Mouse (Mus musculus) midbrain, embryonic 10.5 days (tissue): ENCODE results near the gene Mmd. TPM values are rescaled to one million over a fixed set of nuclear protein-coding genes. Genes with fewer than 3 reads are reported as not detected.

ENCODE experiments used
- DNase-seq: peaks from one replicate; pipeline ENCODE4 v3.0.0-alpha.2; 2017; ENCODE audit warnings: low spot score
- H3K27ac ChIP-seq: fragments of 300-500 bp; sonication (generic); replicated peaks from 2 replicates; pipeline ENCODE4 v1.5.1; 2016; ENCODE audit warnings: mild to moderate bottlenecking
- H3K27me3 ChIP-seq: fragments of 300-500 bp; sonication (generic); 2 replicates; pipeline ENCODE4 v1.6.1; 2016; ENCODE audit warnings: low read depth, mild to moderate bottlenecking; ENCODE audit not compliant: poor library complexity, severe bottlenecking
- H3K36me3 ChIP-seq: fragments of 300-500 bp; sonication (generic); 2 replicates; pipeline ENCODE4 v1.6.1; 2016; ENCODE audit warnings: mild to moderate bottlenecking, moderate library complexity
- H3K4me1 ChIP-seq: fragments of 300-500 bp; sonication (generic); 2 replicates; pipeline ENCODE4 v1.6.1; 2016
- H3K4me3 ChIP-seq: fragments of 300-500 bp; sonication (generic); 2 replicates; pipeline ENCODE4 v1.5.1; 2016; ENCODE audit warnings: mild to moderate bottlenecking, moderate library complexity
- H3K9me3 ChIP-seq: fragments of 300-500 bp; sonication (generic); replicated peaks from 2 replicates; pipeline ENCODE4 v1.6.1; 2016; ENCODE audit warnings: mild to moderate bottlenecking
- WGBS: fragments of 180-500 bp; shearing (Covaris S2); methylation state at CpG from one replicate; pipeline ENCODE4 v1.1.7; 2016; 5-methylcytosine and 5-hydroxymethylcytosine counted together
- polyA plus RNA-seq: library from polyadenylated mRNA; unstranded; fragments of >200 nt; fragmentation: Nextera tagmentation; extraction: Ambion mirVana; gene quantifications from 2 replicates; pipeline ENCODE4 v1.2.1, GENCODE M21; 2016

The Mmd gene
- polyA plus RNA-seq, 1 experiment from 2014 or later = 38.9 TPM

DNA sequence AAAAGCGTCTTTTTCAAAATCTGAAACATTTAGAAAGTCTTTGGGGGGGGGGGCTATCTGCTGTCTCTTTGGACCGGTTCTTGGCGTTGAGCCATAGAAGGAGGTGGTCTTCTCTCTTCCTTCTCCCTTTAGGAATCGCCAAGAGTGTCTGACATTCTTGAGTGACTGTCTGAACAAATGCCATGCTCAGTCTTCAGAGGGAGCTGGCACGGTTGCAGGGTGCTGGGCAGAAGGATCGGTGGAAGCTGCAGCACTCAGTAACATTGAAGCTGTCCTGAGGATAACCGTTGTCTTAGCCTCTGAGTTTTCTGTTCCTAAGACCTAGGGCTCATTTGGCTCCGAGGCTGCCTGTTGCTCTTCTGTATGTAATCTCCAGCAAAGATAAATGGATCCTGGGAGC is 3.1 kb downstream of the Mmd start:
- Histone ChIP-seq H3K4me1 (peaks cover 35% of the 10 kb centered on the region), H3K9me3 (no peaks in the 10 kb centered on the region), H3K27me3 (no peaks in the 10 kb centered on the region), H3K27ac (no peak overlapping the region), H3K4me3 (no peak overlapping the region), H3K36me3 (peaks cover 10% of the 10 kb centered on the region; the same call in 1 of the 2 replicates)
- no peak for DNase-seq
- 77% methylated on average over 8 of the region's 8 CpGs for WGBS

DNA sequence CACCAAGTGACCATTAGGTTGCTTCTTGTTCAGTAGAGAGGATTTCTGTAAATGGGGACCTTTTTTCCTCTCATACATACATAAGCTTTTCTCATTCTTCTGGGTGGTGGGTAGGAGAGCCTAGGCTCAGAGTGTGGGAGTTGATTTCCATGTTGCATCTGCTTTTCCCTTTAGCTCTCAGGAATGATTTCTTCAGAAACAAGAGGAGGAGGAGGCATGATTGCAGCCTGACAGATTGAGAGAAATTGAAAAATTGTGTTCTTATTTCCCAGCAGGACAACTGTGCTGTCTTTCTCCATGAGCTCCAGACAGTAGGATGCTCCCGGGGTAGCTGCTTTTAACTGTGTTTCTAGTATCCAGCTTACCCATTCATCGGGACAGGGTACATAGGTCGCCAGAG is 5.3 kb downstream of the Mmd start:
- H3K36me3 ChIP-seq = peaks cover 18% of the 10 kb centered on the region
- peaks cover 32% of the 10 kb centered on the region for H3K4me1 ChIP-seq
- H3K9me3 ChIP-seq = no peaks in the 10 kb centered on the region
- no peak overlapping the region for H3K4me3 ChIP-seq
- no peak for DNase-seq
- no peaks in the 10 kb centered on the region for H3K27me3 ChIP-seq
- 85% methylated on average over 3 of the region's 3 CpGs for WGBS
- no peak overlapping the region for H3K27ac ChIP-seq

DNA sequence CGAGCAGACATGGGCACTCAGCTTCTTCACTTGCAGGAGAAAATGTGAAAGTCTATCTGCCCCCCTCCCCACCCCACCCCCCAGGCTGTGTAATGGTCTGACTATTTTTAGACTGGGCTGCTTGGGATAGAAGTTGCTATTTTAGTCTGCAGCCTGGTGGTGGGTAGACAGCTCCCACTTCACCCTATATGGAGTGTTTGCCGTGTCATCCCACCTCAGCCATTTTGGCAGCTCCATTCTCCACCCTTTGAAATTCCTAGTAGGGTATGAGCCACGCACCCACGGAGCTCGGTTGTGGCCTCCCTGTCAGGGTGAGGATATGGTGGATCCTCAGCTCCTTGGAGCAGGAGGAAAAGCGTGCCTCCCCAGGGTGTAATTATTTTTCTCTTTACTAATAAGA is 6.4 kb downstream of the Mmd start:
- no peaks in the 10 kb centered on the region for H3K27me3 ChIP-seq
- no peak overlapping the region for H3K27ac ChIP-seq
- WGBS = 89% methylated on average over 6 of the region's 6 CpGs
- H3K4me1 ChIP-seq = peaks cover 22% of the 10 kb centered on the region
- no peak overlapping the region for H3K4me3 ChIP-seq
- H3K9me3 ChIP-seq = no peaks in the 10 kb centered on the region
- DNase-seq = no peak
- H3K36me3 ChIP-seq = peaks cover 29% of the 10 kb centered on the region

DNA sequence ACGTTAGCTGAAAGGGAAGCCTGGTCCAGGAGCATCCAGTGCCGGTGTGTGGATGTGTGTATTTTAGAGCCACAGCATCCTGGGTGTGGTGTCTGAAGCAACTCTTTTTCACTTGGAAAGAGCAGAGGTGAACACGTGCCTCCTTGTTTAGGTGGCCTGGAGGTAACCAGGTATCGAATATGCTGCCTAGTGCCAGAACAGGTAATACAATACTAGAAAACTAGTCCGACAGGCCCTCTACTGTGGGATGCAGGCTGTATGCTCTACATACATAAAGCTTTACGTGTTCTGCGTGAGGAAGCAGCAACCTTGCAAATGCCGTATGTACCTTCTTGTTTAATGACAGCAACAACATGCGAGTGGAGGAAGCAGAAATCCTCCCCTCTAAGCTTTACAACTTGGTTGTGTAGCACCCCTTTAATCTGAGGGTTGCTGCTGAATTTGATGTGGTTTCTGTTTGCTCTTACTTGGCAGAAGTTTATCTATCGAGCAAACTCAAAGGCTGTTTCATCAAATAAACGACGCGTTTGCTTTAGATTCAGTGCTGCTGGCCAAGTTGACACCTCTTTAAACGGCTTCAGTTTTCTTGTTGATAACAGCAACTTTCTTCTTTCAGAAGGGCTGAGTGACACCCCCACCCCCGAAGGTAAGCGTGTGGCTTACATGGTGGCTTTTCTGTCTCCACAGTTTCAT is 7.7 kb downstream of the Mmd start:
- Histone ChIP-seq H3K36me3 (peaks cover 42% of the 10 kb centered on the region), H3K4me1 (peaks cover 15% of the 10 kb centered on the region; the same call in 1 of the 2 replicates), H3K27me3 (no peaks in the 10 kb centered on the region), H3K9me3 (no peaks in the 10 kb centered on the region), H3K4me3 (no peak overlapping the region), H3K27ac (no peak overlapping the region)
- 91% methylated on average over 16 of the region's 16 CpGs for WGBS
- no peak for DNase-seq

DNA sequence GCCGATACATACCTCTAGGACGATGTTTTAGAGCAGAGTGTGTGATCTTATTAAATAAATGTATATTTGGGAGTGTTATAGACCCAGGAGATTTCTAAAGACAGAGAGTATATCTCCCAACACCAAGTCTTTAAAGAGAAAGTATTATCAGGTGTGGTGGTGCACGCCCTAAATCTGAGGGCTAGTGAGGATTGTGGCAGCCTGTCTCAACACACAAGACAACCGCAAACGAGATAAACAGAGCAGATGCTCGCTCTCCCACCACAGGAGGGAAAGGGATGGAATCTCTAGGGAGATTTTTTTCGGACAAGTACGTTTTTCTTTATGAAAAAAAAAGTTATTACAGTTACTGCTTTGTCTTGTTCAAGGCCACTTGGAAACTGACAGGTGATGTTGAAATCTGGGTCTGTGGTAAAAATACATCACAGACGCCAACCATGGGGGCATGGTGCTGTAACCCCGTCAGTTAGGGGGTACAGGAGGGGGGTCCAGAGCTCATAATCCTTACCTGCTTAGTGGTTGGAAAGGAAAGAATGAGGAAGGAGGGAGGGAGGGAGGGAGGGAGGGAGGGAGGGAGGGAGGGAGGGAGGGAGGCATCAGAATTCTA is 9.2 kb downstream of the Mmd start:
- H3K4me1 ChIP-seq = peaks cover 5% of the 10 kb centered on the region; the same call in 1 of the 2 replicates
- no peak overlapping the region for H3K4me3 ChIP-seq
- no peak for DNase-seq
- H3K27me3 ChIP-seq = no peaks in the 10 kb centered on the region
- no peaks in the 10 kb centered on the region for H3K9me3 ChIP-seq
- H3K27ac ChIP-seq = no peak overlapping the region
- H3K36me3 ChIP-seq = peaks cover 49% of the 10 kb centered on the region
- WGBS = 88% methylated on average over 10 of the region's 10 CpGs

DNA sequence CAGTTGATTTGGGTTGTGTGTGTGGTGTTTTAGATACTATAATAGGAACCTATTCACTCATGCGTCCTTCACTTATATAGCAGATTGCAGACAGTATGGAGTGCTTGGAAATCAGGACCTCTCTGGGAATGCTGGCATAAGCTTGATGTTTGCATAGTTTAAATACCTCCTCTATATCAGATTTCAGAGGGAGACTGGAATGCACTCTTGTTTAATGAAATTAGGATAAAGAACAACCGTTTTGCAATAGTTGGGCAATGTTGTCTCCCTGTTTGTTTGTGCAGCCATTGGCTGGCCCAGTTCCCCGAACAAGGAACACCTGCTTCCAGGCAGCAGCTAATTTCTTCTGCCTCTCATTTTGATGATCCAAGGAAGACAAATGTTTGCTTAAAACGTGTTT is 9.8 kb downstream of the Mmd start:
- Histone ChIP-seq H3K36me3 (peaks cover 56% of the 10 kb centered on the region), H3K4me3 (no peak overlapping the region), H3K27me3 (no peaks in the 10 kb centered on the region), H3K4me1 (peaks cover 5% of the 10 kb centered on the region; the same call in 1 of the 2 replicates), H3K27ac (no peak overlapping the region), H3K9me3 (no peaks in the 10 kb centered on the region)
- no peak for DNase-seq
- 69% methylated on average over 4 of the region's 4 CpGs for WGBS

DNA sequence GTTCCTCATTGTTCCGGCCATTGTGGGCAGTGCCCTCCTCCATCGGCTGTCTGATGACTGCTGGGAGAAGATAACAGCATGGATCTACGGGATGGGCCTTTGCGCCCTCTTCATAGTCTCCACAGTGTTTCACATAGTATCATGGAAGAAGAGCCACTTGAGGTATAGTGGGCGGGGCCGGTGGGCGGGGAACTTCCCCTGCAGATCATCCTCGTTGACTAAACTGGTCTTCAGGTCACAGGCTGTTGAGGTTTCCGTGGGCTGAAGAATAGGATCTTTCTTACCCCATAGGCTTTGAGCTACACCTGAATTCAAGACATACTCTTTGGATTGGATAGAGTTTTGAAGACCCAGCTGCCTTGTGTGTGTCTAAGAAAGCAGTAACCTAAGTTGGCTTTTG is 10.6 kb downstream of the Mmd start:
- Histone ChIP-seq H3K9me3 (no peaks in the 10 kb centered on the region), H3K27me3 (no peaks in the 10 kb centered on the region), H3K4me3 (no peak overlapping the region), H3K36me3 (peaks cover 63% of the 10 kb centered on the region), H3K4me1 (peaks cover 5% of the 10 kb centered on the region; the same call in 1 of the 2 replicates), H3K27ac (no peak overlapping the region)
- DNase-seq = no peak
- 88% methylated on average over 9 of the region's 9 CpGs for WGBS

DNA sequence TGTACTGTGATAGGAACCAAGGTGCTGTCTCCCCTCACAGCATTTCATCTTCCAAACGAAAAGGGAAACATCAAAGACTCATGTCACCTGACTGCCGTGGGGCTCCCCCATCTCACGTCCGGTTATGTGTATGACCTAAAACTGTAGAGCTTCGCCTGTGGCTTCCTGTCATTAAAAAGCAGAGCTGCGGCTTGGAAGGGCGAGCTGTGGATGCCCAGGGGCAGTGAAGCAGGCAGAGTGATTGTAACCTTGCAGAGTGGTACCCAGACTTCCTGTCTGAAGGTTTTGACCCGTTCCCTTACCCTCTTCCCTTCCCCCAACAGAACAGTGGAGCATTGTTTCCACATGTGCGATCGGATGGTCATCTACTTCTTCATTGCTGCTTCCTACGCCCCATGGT is 14.9 kb downstream of the Mmd start:
- peaks cover 65% of the 10 kb centered on the region for H3K36me3 ChIP-seq
- H3K27ac ChIP-seq = no peak overlapping the region
- H3K4me3 ChIP-seq = no peak overlapping the region
- DNase-seq = no peak
- no peaks in the 10 kb centered on the region for H3K9me3 ChIP-seq
- peaks cover 5% of the 10 kb centered on the region for H3K4me1 ChIP-seq
- no peaks in the 10 kb centered on the region for H3K27me3 ChIP-seq
- WGBS = 86% methylated on average over 11 of the region's 11 CpGs

DNA sequence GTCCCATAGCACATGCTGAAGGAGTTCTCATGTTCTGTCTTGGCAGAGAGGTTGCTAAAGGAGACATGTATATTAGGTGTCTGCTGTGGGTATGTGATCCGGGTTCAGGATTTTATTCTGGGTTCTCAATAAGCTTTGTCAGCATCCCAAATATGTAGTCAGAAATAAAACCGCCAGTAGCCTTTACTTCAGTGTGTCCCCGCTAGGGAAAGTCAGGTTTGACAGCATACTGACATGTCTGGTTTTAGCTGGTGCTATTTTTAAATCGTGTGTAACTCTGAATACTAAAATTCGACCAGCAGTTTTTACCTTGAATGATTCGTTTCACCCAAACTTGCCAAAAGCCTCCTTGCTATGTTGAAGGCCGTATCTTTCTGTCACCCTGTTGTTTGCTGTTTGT is 16.3 kb downstream of the Mmd start:
- Histone ChIP-seq H3K36me3 (peaks cover 59% of the 10 kb centered on the region), H3K4me3 (no peak overlapping the region), H3K27ac (no peak overlapping the region), H3K9me3 (no peaks in the 10 kb centered on the region), H3K27me3 (no peaks in the 10 kb centered on the region), H3K4me1 (peaks cover 12% of the 10 kb centered on the region)
- DNase-seq = no peak
- 89% methylated on average over 7 of the region's 7 CpGs for WGBS

DNA sequence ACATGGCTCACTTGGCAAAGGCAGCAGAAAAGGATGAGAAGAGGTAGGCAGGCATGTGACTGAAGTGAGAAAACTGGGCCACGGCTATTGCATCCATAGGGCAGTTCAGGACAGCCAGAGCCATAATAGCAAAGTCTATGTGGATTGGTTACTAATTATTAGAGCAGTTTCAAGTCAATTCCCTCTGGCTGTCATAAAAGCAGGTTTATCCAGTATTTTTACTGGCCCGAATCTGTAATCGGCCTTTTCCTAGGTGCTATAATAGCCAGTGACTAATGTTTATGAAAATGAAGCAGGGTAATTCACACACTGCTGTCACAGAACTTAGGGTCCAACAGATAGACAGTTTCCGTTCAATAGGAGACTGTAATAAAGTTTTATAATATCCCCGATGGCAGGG is 19.7 kb downstream of the Mmd start:
- H3K36me3 ChIP-seq = peaks cover 48% of the 10 kb centered on the region
- H3K4me1 ChIP-seq = peaks cover 12% of the 10 kb centered on the region
- no peaks in the 10 kb centered on the region for H3K9me3 ChIP-seq
- H3K27ac ChIP-seq = no peak overlapping the region
- DNase-seq = no peak
- WGBS = 89% methylated on average over 5 of the region's 5 CpGs
- no peaks in the 10 kb centered on the region for H3K27me3 ChIP-seq
- no peak overlapping the region for H3K4me3 ChIP-seq

DNA sequence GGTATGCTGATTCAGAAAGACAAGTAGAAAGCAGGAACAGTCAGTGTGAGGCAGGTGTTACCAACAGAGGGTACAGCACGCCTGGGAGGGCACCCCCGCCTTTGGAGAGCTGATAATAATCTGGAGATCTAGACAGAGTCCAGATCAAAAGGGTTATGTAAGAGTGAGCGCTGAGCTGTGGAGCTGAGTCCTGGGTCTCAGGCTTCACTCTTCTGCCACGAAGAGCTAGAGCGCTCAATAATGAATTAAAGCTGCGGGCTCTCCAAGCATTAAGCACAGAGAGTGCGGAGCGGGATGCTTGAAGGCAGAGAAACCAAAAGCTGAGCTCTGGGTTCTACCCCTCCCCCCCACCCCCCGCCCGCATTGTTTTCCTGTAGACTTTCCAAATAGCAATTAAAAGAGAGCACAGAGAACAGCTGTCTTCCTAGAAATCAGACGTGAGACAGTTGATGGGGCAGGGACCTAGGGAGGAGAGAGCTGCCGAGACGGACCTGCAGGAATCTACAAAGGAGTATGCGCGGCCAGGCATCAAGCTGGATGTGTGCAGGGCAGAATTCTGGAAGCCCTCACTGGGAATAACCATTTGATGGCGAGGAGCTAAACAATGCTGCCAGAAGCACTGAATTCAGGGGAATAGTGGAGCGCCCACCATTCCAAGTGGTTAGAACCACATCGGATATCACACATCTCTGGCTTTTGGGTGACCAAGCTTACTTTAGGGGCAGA is 20.3 kb downstream of the Mmd start:
- Histone ChIP-seq H3K9me3 (no peaks in the 10 kb centered on the region), H3K27me3 (no peaks in the 10 kb centered on the region), H3K36me3 (peaks cover 48% of the 10 kb centered on the region), H3K27ac (no peak overlapping the region), H3K4me3 (no peak overlapping the region), H3K4me1 (peaks cover 17% of the 10 kb centered on the region)
- DNase-seq = no peak
- 40% methylated on average over 18 of the region's 18 CpGs for WGBS

DNA sequence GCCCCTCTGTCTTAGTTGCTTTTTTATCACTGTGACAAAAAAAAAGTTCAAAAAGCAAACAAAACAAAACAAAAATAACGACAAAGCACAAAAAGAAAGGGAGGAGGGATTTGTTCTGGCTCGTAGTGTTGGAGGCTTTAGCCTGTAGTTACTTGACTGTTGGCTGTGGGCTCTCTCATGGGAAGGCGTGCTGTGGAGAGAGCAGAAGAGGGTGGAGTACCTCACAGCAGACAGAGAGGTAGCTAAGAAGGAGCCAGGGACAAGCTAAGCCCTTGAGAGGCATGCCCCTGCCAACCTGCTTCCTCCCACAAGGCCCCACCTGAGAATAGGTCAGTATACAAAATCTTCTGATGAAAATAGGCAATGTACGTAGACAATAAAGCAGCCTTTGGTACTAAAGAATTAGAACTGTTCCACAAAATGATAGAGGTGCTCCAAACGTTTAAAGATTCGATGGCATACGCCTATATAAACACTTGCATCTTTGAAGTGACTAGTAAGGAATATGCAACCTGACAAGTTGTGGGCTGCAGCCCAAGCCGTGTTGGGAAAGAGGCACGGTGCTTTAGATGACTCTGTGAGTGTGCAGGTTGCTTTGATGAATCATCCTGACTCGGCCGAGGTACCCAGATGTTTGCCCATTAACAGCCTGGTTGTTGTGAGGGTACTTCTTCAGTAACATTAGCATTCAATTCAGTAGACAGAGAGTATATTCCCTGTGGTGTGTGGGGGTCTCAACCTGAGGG is 21.0 kb downstream of the Mmd start:
- Histone ChIP-seq H3K27ac (no peak overlapping the region), H3K4me1 (peaks cover 17% of the 10 kb centered on the region), H3K36me3 (peaks cover 46% of the 10 kb centered on the region), H3K4me3 (no peak overlapping the region), H3K27me3 (no peaks in the 10 kb centered on the region), H3K9me3 (no peaks in the 10 kb centered on the region)
- WGBS = 88% methylated on average over 11 of the region's 11 CpGs
- no peak for DNase-seq
